Mouse (Mus musculus) ES-Bruce4 (cell line): Measurements from ENCODE around the gene Jam2. TPM values are rescaled to one million over a fixed set of nuclear protein-coding genes. Genes with fewer than 3 reads are reported as not detected.
A peak's percentile ranks its signal among the peaks of the same experiment; 100 is the strongest.

Experiments
- H3K27ac ChIP-seq: 2 replicates; pipeline ENCODE4 v1.5.1; 2012; ENCODE audit warnings: low read length, inconsistent platforms; ENCODE audit not compliant: insufficient read depth
- H3K27me3 ChIP-seq: 2 replicates; pipeline ENCODE4 v1.6.1; 2012; ENCODE audit warnings: mild to moderate bottlenecking, low read length, inconsistent platforms; ENCODE audit not compliant: control insufficient read depth, poor library complexity, insufficient read depth, severe bottlenecking
- H3K36me3 ChIP-seq: 2 replicates; pipeline ENCODE4 v1.6.1; 2012; ENCODE audit warnings: inconsistent platforms, mild to moderate bottlenecking, low read length, moderate library complexity; ENCODE audit not compliant: control insufficient read depth, poor library complexity, insufficient read depth, severe bottlenecking
- H3K4me1 ChIP-seq: one replicate; pipeline ENCODE4 v1.8.1; 2011; ENCODE audit warnings: low read length; ENCODE audit not compliant: control insufficient read depth, insufficient read depth
- H3K4me3 ChIP-seq: 2 replicates; pipeline ENCODE4 v1.5.1; 2011; ENCODE audit warnings: low read depth, mild to moderate bottlenecking, low read length
- H3K9ac ChIP-seq: 2 replicates; pipeline ENCODE4 v1.6.1; 2012; ENCODE audit warnings: low read depth, mild to moderate bottlenecking, inconsistent platforms; ENCODE audit not compliant: poor library complexity, severe bottlenecking
- H3K9me3 ChIP-seq: replicated peaks from 2 replicates; pipeline ENCODE4 v1.6.1; 2012; ENCODE audit warnings: mild to moderate bottlenecking, low read length, inconsistent platforms; ENCODE audit not compliant: control insufficient read depth, poor library complexity, insufficient read depth, severe bottlenecking
- CTCF ChIP-seq: IDR thresholded peaks from one replicate; pipeline ENCODE4 v1.8.1; 2011; ENCODE audit warnings: low read depth, low read length
- EP300 ChIP-seq: IDR thresholded peaks from 2 replicates; pipeline ENCODE4 v1.6.1; 2011; ENCODE audit warnings: low read depth, low read length; ENCODE audit not compliant: insufficient read depth
- POLR2A ChIP-seq: IDR thresholded peaks from one replicate; pipeline ENCODE4 v1.8.1; 2011; ENCODE audit warnings: low read length; ENCODE audit not compliant: insufficient read depth
- polyA plus RNA-seq: library from polyadenylated mRNA; stranded (reverse); fragments of >200 nt; gene quantifications from 2 replicates; pipeline ENCODE4 v1.2.4, GENCODE M21; 2011; ENCODE audit warnings: low read depth; ENCODE audit not compliant: missing spikeins, insufficient read depth, insufficient read length

Jam2 gene
- 43.5 and 52.7 TPM in 2 replicates for polyA plus RNA-seq

DNA sequence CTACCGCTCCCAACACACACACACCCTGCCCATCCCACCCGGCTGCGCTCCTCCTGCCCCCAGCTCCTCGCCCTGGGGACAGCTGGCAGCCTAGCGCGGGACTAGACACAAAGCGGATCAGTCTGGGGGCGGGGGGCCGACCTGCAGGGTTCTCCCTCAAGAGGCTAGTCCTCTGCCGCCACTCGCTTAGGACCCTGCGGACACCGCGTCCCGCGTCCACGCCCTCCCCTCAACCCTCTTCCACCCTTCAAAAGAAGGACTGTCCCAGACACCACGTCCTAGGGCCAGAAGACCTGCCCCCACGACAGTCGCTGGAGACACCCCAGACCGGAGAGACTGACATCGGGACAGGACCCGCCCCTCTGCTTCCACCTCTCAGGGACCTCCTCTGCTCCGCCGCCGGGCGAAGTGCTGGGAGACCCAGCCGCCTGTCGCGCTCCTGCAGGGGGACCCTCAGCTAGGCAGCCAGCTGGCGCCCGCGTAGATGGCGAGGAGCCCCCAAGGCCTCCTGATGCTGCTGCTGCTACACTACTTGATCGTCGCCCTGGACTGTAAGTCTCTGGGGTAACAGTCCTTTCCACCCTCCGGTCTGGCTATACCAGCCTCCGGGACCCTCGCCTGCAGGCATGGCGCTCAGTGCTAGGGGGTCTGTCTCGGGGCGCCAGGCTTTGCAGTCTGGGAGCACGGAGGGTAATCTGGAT, at the start of gene Jam2:
TSS of gene Jam2 (plus strand) at position 121 of the 701 bp plus-strand sequence.
- H3K4me1 ChIP-seq: peaks cover 4% of the 10 kb centered on the region
- peak within 1 kb of the TSS; percentile 74 for H3K27ac ChIP-seq
- no peaks in the 10 kb centered on the region for H3K9me3 ChIP-seq
- H3K4me3 ChIP-seq: peak within 1 kb of the TSS; percentile 75
- H3K27me3 ChIP-seq: no peaks in the 10 kb centered on the region
- peak within 1 kb of the TSS; percentile 83 for H3K9ac ChIP-seq
- peaks cover 10% of the 10 kb centered on the region for H3K36me3 ChIP-seq
- TF ChIP-seq CTCF: no peak
- TF ChIP-seq POLR2A: no peak
- peak; percentile 56; the same call in 1 of the 2 replicates for TF ChIP-seq EP300

DNA sequence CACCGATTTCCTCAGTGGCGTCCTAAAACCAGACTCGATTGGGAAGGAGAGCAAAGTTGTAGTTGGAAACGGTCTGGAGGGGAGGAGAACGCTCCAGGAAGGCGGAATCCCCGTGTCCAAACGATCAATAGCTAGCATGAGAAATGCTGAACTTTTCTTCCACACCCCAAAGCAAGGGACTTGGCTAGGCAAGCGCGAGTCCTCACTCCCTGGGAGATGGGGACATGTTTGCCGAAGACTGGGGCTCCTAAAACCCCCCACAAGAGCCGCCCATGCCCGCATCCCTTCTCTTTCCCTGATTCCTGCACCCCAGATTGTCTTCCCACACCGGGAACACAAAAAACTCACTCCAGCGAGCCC, 39.1 kb upstream of the Jam2 start:
- peak overlapping the region; percentile 83 for H3K9ac ChIP-seq
- H3K27ac ChIP-seq: no peak overlapping the region
- no peaks in the 10 kb centered on the region for H3K4me1 ChIP-seq
- peaks cover 16% of the 10 kb centered on the region for H3K36me3 ChIP-seq
- peak overlapping the region; percentile 98 for H3K4me3 ChIP-seq
- no peaks in the 10 kb centered on the region for H3K27me3 ChIP-seq
- H3K9me3 ChIP-seq: no peaks in the 10 kb centered on the region
- TF ChIP-seq POLR2A (no peak), EP300 (no peak), CTCF (no peak)

GRCm38 (mm10) chr16:84735166-84736105, 38.5 kb upstream of the Jam2 start, which contains the start of gene Mrpl39:
Gene Mrpl39 (minus strand): TSS chr16:84735742.
- Histone ChIP-seq H3K9me3 (no peaks in the 10 kb centered on the region), H3K4me1 (no peaks in the 10 kb centered on the region), H3K27ac (0 out of 2 replicates have a peak within 1 kb of the TSS, but pooled peaks have one; percentile 14), H3K9ac (peak within 1 kb of the TSS; percentile 83), H3K27me3 (no peaks in the 10 kb centered on the region), H3K4me3 (peak within 1 kb of the TSS; percentile 98), H3K36me3 (peaks cover 12% of the 10 kb centered on the region)
- TF ChIP-seq CTCF (peak; percentile 72), EP300 (peak; percentile 60; the same call in 1 of the 2 replicates), POLR2A (peak; percentile 44)

DNA sequence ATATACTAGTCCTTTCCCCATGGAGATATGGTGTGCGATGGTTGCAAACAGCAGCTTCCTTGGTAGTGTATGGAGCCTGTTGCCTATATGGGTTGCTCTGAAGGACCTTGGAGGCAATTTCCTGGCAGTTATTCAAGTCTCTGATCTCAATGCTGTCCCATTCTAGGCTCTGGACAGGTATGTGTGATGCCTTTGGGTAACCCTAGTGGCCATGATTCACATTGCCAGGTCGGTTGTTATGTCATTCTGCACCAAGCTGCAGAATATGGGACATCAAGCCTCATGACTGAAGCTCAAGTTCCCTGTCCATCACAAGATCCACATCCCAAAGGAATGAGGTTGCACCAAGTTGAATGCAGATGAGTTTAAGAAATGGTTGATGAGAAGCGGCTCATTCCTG, 36.6 kb upstream of the Jam2 start:
- Histone ChIP-seq H3K4me3 (no peak overlapping the region), H3K9ac (no peak overlapping the region), H3K9me3 (no peaks in the 10 kb centered on the region), H3K27me3 (no peaks in the 10 kb centered on the region), H3K4me1 (no peaks in the 10 kb centered on the region), H3K27ac (no peak overlapping the region), H3K36me3 (no peaks in the 10 kb centered on the region; the same call in 1 of the 2 replicates)
- no peak for TF ChIP-seq EP300
- TF ChIP-seq CTCF: no peak
- TF ChIP-seq POLR2A: no peak

DNA sequence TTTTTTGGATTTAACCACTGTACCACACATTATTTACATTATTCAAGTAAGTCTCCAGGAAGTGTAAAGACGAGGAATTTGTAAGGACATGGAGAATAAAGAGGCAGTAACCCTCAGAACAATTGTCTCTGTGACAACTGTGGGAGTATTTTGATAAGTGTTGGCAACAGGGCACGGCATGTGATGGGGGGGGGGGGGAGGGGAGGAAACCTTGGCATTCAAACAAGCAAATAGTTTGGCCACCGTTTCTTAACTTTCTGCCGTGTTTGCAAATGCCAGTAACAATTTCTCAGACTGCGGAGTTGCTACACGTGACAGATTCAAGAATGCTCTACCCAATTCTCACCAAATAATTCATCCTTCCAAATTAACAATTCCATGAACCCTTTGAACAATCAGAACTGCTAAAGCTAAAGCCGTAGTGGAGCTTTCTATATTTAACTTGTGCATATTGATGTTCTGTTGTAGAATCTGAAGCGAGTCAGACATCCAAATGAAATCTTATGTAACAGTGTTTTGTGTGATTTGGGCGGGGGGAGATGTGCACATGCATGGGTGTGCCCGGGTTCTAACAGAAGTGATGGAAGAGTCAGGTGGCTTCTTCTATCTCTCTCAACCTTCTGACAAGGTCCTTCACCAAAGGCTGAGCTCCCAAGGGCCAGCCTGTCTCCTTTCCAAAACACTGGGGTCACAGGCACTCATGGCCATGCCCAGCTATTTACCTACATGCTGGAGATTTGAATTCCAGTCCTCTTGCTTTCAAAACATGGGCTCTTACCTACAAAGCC, 29.0 kb upstream of the Jam2 start:
- Histone ChIP-seq H3K27ac (no peak overlapping the region), H3K9ac (no peak overlapping the region), H3K9me3 (no peaks in the 10 kb centered on the region), H3K36me3 (no peaks in the 10 kb centered on the region), H3K4me3 (no peak overlapping the region), H3K27me3 (no peaks in the 10 kb centered on the region), H3K4me1 (no peaks in the 10 kb centered on the region)
- TF ChIP-seq CTCF: no peak
- no peak for TF ChIP-seq EP300
- TF ChIP-seq POLR2A: no peak
